Mouse (Mus musculus): ENCODE data around the gene Cep128.

The Cep128 gene

GRCm38 (mm10) chr12:91312591-91312990, 71.6 kb downstream of the Cep128 start:
- in situ Hi-C loops (cut with MboI), result loop anchor here (25.0 kb wide), 1 partner anchor 575 kb away; the partner anchor contains the start of gene Dio2

GRCm38 (mm10) chr12:91307733-91308132, 76.5 kb downstream of the Cep128 start:
- in situ Hi-C loops (cut with MboI), result loop anchor here (25.0 kb wide), 1 partner anchor 570 kb away; the partner anchor contains the start of gene Dio2

- in situ Hi-C loops (cut with MboI), result loop anchor here (25.0 kb wide), 1 partner anchor 568 kb away; the partner anchor contains the start of gene Dio2
These were observed 78.4 kb downstream of the Cep128 start for GRCm38 (mm10) chr12:91305769-91306168.

GRCm38 (mm10) chr12:91305038-91305437, 79.2 kb downstream of the Cep128 start:
- in situ Hi-C loops (cut with MboI), result loop anchor here (25.0 kb wide), 1 partner anchor 568 kb away; the partner anchor contains the start of gene Dio2

GRCm38 (mm10) chr12:91298700-91299099, 85.5 kb downstream of the Cep128 start:
- in situ Hi-C loops (cut with MboI), result no loop called here

GRCm38 (mm10) chr12:91295870-91296269, 88.3 kb downstream of the Cep128 start:
- in situ Hi-C loops (cut with MboI), result no loop called here

GRCm38 (mm10) chr12:91295436-91295835, 88.8 kb downstream of the Cep128 start:
- in situ Hi-C loops (cut with MboI), result no loop called here

GRCm38 (mm10) chr12:91273936-91274335, 110.3 kb downstream of the Cep128 start:
- in situ Hi-C loops (cut with MboI), result no loop called here

GRCm38 (mm10) chr12:91269634-91270033, 114.6 kb downstream of the Cep128 start:
- in situ Hi-C loops (cut with MboI), result no loop called here

- in situ Hi-C loops (cut with MboI), result no loop called here
These were observed 115.2 kb downstream of the Cep128 start for GRCm38 (mm10) chr12:91268974-91269373.

- in situ Hi-C loops (cut with MboI), result no loop called here
These were observed 118.2 kb downstream of the Cep128 start for GRCm38 (mm10) chr12:91266014-91266413.

- in situ Hi-C loops (cut with MboI), result no loop called here
These were observed 118.7 kb downstream of the Cep128 start for GRCm38 (mm10) chr12:91265462-91265861.

- in situ Hi-C loops (cut with MboI), result no loop called here
These were observed 119.3 kb downstream of the Cep128 start for GRCm38 (mm10) chr12:91264828-91265355.

- in situ Hi-C loops (cut with MboI), result no loop called here
These were observed 120.5 kb downstream of the Cep128 start for GRCm38 (mm10) chr12:91263705-91264104.

- in situ Hi-C loops (cut with MboI), result no loop called here
These were observed 121.4 kb downstream of the Cep128 start for GRCm38 (mm10) chr12:91262801-91263200.

GRCm38 (mm10) chr12:91256334-91256733, 127.9 kb downstream of the Cep128 start:
- in situ Hi-C loops (cut with MboI), result no loop called here

- in situ Hi-C loops (cut with MboI), result no loop called here
These were observed 129.4 kb downstream of the Cep128 start for GRCm38 (mm10) chr12:91254831-91255230.

GRCm38 (mm10) chr12:91220609-91221008, 163.6 kb downstream of the Cep128 start:
- in situ Hi-C loops (cut with MboI), result no loop called here

GRCm38 (mm10) chr12:91205550-91205949, 178.7 kb downstream of the Cep128 start:
- in situ Hi-C loops (cut with MboI), result no loop called here

- in situ Hi-C loops (cut with MboI), result no loop called here
These were observed 179.9 kb downstream of the Cep128 start for GRCm38 (mm10) chr12:91204330-91204729.

- in situ Hi-C loops (cut with MboI), result no loop called here
These were observed 181.7 kb downstream of the Cep128 start for GRCm38 (mm10) chr12:91202496-91202895.

- in situ Hi-C loops (cut with MboI), result no loop called here
These were observed 195.1 kb downstream of the Cep128 start for GRCm38 (mm10) chr12:91189111-91189510.

- in situ Hi-C loops (cut with MboI), result no loop called here
These were observed 198.6 kb downstream of the Cep128 start for GRCm38 (mm10) chr12:91185564-91185963.

GRCm38 (mm10) chr12:91184616-91185015, 199.6 kb downstream of the Cep128 start:
- in situ Hi-C loops (cut with MboI), result no loop called here
